Mouse (Mus musculus) testis, postnatal 10 days (tissue): ENCODE measurements around the gene Gm10147.
"Not testable (repeated sequence)": the region's sequence is repeated elsewhere in the genome, so short reads cannot be mapped to it uniquely, and the experiment has no call there.

ENCODE experiments used
- DNase-seq: peaks from one replicate; pipeline ENCODE4 v3.0.0; 2021; ENCODE audit warnings: low spot score

Gene Gm10147

DNA sequence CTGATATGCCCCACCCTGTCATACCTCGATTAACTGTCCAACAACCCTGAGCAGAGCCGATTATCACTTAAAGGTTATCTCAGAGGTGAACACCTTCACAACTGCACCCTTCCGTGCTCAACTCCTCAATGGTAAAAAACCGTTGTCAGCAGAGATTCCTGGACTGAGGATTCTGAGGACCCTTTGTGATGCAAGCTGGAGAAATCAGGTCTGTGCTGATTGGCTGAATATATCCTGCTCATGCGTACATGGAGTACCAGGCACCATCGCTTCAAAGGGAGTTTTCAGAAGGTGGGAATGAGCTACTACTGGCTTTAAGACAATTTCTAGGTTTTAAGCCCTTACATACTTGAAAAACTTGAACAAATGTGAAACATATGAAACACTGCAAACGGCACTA is at the start of gene Gm10147:
TSS of gene Gm10147 (minus strand) at position 101 of the 400 bp plus-strand sequence.
- not testable (repeated sequence) for DNase-seq
